Mouse (Mus musculus): ENCODE measurements around the gene Fggy. TPM values are rescaled to one million over a fixed set of nuclear protein-coding genes. Genes with fewer than 3 reads are reported as not detected.

Gene Fggy
- total RNA-seq, 4 experiments from 2014 or later: 8.5 to 16.5 (median 12.4) TPM

DNA sequence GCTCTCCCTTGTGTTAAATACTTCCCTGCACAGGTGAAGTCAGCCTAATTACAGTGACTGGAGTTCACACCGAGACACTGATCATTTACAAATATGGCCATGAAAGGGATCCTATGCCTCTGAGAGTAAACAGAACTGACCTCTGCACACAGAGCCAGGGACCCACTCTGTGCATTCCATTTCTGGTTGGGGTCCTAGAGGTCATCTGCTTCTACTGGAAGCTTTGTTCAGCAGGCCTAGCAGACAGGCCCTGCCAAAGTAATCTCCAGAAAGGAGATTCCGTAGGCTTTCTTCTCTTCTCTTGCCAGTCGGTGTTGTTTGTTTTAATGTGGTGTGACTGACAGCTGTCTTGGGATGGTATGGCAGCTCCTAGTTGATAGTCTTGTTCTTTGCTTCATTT is 101.7 kb downstream of the Fggy start:
- no peak for DNase-seq (ENCODE audit: low spot score in 2 of 2)

DNA sequence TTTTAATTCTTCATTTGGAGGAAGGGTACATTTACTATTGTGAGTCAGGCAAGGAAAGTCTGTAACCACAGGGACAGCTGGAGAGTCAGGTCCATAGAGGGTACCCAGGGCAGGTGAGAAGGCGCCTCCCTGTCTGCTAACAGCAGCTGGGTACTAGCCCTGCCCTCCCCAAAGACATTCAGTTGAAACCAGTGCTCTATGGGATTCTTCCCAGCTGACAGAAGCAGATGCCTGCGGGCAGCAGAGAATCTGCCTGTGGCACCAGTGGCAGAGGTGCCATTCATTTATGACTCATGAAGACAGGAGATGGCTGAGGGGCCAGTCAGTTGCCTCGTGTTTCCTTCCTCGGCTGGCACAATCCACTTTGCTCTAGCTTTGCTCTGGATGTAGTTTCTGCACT is 106.3 kb downstream of the Fggy start:
- DNase-seq (ENCODE audit: low spot score in 2 of 2): no peak

DNA sequence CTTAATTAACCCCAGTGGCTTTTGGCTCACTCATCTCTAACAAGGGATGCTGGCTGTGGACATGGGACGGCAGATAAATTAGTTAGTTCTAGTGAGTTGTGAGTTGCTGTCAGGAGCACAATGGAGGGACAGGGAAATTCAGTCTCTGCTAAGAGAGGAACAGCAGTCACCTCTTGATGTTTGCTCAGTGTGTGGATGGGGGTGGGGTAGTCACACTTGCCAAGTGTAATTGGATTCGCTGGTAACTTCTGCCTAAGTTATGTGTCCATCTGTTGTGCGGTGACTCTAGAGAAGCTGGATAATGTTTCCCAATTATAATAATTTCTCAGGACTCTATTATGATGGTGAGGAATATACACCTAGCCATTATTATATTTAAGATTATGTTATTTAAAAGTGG is 107.0 kb downstream of the Fggy start:
- DNase-seq (ENCODE audit: low spot score in 2 of 2): no peak

DNA sequence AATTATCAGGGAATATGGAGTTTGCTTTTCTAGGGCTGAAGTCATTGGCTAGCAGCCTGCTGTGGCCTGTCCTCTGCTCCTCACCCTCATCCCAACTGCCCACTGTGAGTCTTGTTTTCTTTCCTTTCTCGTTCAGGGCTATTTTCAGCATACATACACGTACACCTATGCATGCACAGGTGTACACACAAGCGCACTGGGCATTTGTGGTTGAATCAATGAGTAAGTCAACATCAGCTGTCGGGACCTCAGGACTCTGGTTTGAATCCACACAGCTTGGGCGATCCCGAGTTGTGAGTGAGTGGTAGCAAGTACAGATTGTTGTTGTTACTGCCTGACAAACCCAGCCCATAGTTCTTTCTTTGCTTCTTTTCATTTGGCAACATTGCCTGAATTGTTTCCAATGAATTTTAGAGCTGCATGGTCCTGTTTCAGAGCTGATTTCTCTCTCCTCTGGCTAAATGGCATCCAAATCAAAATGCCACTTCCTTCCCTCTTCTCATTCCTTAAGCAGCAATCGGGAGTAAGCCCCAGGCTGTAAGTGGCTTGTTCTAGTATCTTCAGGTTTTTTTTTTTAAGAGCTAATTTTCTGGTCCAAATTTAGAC is 109.1 kb downstream of the Fggy start:
- DNase-seq (ENCODE audit: low spot score in 2 of 2): no peak

- DNase-seq (ENCODE audit: low spot score in 2 of 2): no peak
Observed at GRCm38 (mm10) chr4:95666896-95667295, 109.6 kb downstream of the Fggy start.

DNA sequence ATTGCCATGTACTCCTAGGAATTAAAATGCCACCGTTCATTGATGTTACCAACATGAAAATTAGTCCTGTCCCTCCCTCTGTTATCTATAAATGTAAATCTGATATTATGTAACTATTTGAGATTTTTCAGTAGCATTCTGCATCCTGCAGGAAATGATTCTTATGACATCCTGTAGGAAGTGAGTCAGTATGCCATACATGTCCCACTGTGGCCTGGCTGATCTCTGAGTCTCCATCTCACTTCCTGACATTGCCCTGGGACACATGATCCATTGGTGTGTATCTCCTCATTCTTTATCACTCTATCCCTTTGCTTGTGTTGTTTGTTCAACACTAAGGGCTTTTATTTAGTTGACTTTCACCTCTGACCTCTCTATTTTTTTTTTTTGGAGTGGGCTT is 110.3 kb downstream of the Fggy start:
- no peak for DNase-seq (ENCODE audit: low spot score in 2 of 2)

- no peak for DNase-seq (ENCODE audit: low spot score in 2 of 2)
Observed at GRCm38 (mm10) chr4:95668543-95668942, 111.2 kb downstream of the Fggy start.

- no peak for DNase-seq (ENCODE audit: low spot score in 2 of 2)
Observed at GRCm38 (mm10) chr4:95669336-95669735, 112.0 kb downstream of the Fggy start.

- no peak for DNase-seq (ENCODE audit: low spot score in 2 of 2)
Observed at GRCm38 (mm10) chr4:95670559-95670958, 113.3 kb downstream of the Fggy start.

GRCm38 (mm10) chr4:95672039-95672438 is 114.7 kb downstream of the Fggy start:
- DNase-seq (ENCODE audit: low spot score in 2 of 2): no peak

- DNase-seq (ENCODE audit: low spot score in 2 of 2): no peak
Observed at GRCm38 (mm10) chr4:95676390-95676789, 119.1 kb downstream of the Fggy start.

GRCm38 (mm10) chr4:95680756-95681449 is 123.6 kb downstream of the Fggy start:
- DNase-seq (ENCODE audit: low spot score in 2 of 2): no peak

GRCm38 (mm10) chr4:95684522-95685080 is 127.3 kb downstream of the Fggy start:
- no peak for DNase-seq (ENCODE audit: low spot score in 2 of 2)

- DNase-seq (ENCODE audit: low spot score in 2 of 2): no peak
Observed at GRCm38 (mm10) chr4:95686775-95687174, 129.5 kb downstream of the Fggy start.

- DNase-seq (ENCODE audit: low spot score in 2 of 2): no peak
Observed at GRCm38 (mm10) chr4:95687350-95687749, 130.0 kb downstream of the Fggy start.

GRCm38 (mm10) chr4:95688159-95688558 is 130.9 kb downstream of the Fggy start:
- DNase-seq (ENCODE audit: low spot score in 2 of 2): no peak

GRCm38 (mm10) chr4:95700366-95700765 is 143.1 kb downstream of the Fggy start:
- DNase-seq (ENCODE audit: low spot score in 2 of 2): no peak

DNA sequence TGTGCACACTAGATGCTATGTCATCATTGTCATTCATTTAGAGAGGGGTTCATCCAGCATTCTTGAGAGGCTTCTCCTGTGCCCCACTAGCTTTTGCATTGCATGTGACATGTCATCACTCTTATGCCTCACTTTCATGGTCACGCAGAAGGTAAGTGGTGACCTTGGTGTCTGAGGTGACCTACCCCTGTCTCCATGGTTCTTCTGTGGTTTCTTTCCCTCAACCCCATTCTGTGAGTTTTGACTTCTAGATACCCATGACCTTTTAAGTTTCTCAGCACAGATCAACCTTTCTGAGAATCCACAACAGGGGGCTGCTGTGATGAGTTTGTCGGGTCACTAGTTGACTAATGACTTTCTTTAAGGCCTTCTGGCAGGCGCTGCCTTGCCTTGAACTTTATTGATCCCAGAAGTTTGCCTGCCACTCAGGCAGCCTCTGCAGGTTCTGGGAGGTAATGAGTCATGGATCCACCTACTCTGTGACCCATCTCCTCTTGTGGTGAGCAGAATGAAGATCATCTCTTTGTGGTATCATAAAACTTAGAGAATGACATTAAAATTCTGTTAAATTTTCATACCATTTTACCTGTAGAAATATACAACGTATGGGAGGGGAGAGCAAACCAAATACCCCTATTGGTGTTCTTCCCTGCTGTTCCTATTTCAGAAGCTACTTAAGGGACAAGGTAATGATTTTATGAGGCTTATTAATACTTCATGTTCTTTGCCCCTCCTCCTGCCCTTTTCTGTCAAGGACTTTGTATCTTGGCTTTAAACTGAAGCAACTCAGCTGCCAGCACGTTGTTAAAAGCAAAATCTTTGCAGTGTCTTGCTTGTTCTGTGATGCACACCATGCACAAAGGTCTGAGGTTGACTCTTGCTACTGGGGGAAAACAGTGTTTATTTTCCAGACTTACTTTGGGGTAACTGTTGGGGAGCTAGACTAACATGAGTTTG is 150.9 kb downstream of the Fggy start:
- no peak for DNase-seq (ENCODE audit: low spot score in 2 of 2)

- DNase-seq (ENCODE audit: low spot score in 2 of 2): no peak
Observed at GRCm38 (mm10) chr4:95709750-95710149, 152.4 kb downstream of the Fggy start.

DNA sequence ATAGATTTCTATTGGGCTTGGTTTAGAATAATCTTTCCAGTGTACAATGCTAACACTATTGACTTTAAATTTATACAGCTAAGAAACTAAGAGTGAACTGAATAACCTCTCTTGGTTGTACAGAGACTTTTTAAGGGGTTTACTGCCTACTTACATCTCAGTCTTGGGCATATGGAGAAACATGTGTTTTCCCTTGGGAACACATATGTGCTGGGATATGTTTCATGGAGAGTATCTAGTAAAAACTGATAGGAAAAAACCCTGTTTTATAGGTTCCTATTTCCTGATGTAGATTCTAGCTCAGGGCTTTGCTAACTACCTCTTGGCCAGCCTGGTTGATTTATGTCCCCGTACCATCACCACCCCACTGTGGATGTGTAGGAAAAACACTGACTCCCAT is 155.5 kb downstream of the Fggy start:
- DNase-seq (ENCODE audit: low spot score in 2 of 2): no peak

DNA sequence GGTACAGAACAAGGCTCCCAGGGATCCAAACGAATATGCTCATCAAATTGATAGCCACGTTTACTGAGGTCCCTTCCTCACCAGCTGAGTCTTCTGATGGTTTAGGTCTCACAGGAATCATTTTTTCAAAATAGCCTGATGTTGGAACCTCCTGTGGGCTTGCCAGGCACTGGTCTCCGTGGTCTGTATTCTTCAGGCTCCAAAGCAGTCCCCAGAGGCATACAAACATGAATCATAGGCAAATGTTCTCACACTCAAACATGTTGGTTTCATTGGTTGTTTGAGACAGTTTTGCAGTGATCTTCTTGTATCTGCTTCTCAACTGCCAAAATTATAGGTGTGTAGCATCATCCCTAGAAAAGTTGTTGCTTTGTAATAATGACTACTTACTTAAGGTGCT is 156.0 kb downstream of the Fggy start:
- no peak for DNase-seq (ENCODE audit: low spot score in 2 of 2)

DNA sequence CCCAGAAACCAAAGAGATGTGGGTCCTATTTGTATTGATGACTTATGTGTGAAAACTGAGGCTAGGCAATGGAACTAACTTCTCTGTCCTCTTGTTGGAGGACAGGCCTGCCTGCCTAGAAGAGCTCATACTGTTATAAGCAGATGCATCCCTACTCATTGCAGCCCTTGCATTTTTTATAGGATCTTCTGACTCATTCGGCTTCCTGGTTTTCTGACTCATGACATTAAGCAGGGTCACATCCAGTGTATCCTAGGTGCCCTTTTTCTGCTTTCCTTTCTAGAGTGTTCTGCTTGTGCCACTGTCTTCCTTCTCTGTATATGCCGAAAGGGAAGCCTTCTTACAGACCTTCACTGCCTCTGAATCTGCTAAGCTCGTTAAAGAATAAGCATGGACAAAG is 158.8 kb downstream of the Fggy start:
- no peak for DNase-seq (ENCODE audit: low spot score in 2 of 2)
